Mouse (Mus musculus): Measurements from ENCODE around the gene Olfr1057. TPM values are rescaled to one million over a fixed set of nuclear protein-coding genes. Genes with fewer than 3 reads are reported as not detected.

Olfr1057 gene
- polyA plus RNA-seq (2012; rRNA removed; ENCODE audit: low replicate concordance) = not detected in 2 replicates

DNA sequence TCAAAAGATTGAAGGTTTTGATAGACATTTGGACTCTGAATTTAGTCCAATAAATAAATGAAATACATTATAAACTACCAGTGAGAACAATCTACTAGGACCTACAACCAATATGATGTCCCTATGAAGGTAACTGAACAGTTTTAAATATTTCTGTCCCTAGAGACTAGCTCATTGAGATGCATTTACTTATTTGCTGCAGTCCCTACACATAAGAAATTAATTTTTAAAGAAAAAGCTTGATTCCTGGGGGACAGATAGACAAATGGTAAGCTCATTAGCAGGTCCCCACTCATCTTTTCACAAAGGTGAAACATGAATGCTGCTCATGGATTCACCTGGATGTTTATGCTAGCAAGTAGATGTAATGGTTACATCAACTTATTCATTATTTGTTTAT is at the start of gene Olfr1057:
Gene Olfr1057 (minus strand): TSS at position 101 of the 400 bp plus-strand sequence.

DNA sequence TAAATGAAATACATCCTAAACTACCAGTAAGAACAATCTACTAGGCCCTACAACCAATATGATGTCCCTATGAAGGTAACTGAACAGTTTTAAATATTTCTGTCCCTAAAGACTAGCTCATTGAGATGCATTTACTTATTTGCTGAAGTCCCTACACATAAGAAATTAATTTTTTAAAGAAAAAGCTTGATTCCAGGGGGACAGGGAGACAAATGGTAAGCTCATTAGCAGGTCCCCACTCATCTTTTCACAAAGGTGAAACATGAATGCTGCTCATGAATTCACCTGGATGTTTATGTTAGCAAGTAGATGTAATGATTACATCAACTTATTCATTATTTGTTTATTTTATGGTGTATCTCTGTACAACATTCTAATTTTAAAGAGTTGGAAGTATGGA is 48.5 kb upstream of the Olfr1057 start, which contains the start of gene Olfr1062:
Gene Olfr1062 (minus strand): TSS at position 101 of the 400 bp plus-strand sequence.

DNA sequence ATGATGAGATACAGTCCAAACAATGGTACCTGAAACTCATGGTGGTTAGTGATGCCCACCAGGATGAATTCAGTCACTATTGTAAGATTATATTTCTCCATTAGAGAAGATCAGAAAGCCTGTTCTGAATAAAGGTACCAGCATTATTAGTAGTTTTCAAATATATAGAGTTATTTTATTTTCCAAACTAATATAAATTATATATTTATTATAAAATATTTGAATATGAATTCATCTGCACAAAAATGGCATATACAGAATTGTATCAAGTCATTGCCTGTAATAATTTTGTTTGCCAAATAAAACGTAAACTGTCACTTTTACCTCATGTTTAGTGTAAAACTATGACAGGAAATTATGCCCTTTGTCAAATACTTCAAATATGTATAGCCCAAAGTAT is 35.8 kb upstream of the Olfr1057 start, which contains the start of gene Olfr1061:
Gene Olfr1061 (minus strand): TSS at position 101 of the 400 bp plus-strand sequence.

DNA sequence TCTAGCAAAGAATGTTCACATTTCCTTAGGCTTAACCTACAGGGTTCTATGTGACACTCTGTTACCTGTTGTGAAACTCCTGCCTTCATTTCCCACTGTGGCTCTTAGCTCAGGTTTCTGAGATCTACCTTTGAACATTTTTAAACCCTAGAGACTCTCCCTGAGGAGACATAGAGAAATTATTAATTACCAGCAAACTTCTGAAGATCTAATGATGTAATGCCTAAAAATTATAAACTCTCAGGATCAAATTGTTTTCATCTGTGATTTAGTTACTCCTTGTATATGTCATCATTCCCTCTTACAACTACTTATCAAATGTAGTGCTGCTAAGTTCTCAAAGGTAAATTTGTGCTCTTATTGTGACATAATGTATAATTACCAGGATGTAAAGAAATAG is 10.3 kb upstream of the Olfr1057 start, which contains the start of gene Olfr1058:
Gene Olfr1058 (minus strand): TSS at position 101 of the 400 bp plus-strand sequence.

DNA sequence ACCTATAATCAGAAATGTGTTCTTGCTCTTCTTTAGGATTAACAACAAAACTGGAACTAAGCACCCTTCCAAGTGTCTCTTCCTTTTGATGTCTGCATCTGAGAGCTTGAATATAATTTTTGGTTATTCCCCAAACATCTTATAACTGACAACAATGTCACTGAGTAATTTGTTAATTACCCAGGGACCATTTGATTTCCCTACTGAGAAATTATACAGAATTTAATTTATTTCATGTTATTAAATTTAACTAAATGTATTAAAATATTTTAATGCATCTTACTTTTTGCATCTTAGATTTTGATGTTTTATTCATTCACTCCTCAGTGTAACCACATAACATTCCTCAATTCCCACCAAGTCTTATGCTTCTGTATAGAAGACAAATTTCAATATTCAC is 15.8 kb downstream of the Olfr1057 start, which contains the start of gene Olfr1056:
Gene Olfr1056 (minus strand): TSS at position 101 of the 400 bp plus-strand sequence.

DNA sequence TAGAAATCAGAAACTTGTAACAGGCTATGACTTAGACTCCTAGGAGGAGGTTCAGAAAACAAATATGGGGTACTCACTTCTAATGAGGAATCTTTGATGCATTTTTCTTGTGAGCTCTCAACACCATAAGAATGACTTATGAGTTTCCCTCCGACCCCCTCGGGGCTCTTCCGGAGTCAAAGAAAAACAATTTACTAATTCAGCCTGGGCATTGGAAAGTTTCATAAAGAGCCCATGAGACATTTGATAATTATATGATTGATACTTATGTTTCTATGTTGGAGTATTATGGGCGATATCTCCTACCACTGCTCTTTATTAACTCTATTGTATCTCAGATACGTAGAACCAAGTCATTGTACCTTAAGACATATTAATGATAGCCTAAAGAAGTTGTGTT is 28.0 kb downstream of the Olfr1057 start, which contains the start of gene Olfr1055:
Gene Olfr1055 (minus strand): TSS at position 101 of the 400 bp plus-strand sequence.

DNA sequence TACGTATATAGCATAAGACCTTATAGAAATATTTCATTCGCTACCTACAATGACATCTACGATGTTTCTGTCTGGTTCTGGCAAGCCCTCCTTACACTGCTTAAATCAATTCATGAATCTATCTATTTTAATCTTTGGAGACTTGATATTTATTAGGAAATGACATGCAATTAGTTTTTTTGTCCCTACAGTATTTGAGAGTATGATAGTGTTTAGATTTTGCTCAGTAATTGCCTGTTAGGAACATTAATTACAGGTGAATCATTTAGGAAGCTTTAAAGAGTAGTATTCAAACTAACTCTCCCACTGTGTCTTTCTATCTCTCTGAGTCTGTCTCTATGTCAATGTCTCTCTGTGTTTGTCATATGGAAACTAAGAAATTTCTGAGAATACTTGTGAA is 42.9 kb downstream of the Olfr1057 start, which contains the start of gene Olfr1054:
Gene Olfr1054 (minus strand): TSS at position 101 of the 400 bp plus-strand sequence.

Other genes starting within 250 kb of the Olfr1057 start
- not detected in 2 replicates for gene Olfr1039, start 242.5 kb downstream of the Olfr1057 start, polyA plus RNA-seq (2012; rRNA removed; ENCODE audit: low replicate concordance)
- gene Olfr1040, start 231.7 kb downstream of the Olfr1057 start, polyA plus RNA-seq (2012; rRNA removed; ENCODE audit: low replicate concordance) = not detected in 2 replicates
- not detected in 2 replicates for gene Olfr1042, start 216.6 kb downstream of the Olfr1057 start, polyA plus RNA-seq (2012; rRNA removed; ENCODE audit: low replicate concordance)
- gene Olfr1043, start 210.9 kb downstream of the Olfr1057 start, polyA plus RNA-seq (2012; rRNA removed; ENCODE audit: low replicate concordance) = not detected in 2 replicates
- not detected in 2 replicates for gene Olfr1044, start 200.6 kb downstream of the Olfr1057 start, polyA plus RNA-seq (2012; rRNA removed; ENCODE audit: low replicate concordance)
- not detected in 2 replicates for gene Olfr52, start 192.7 kb downstream of the Olfr1057 start, polyA plus RNA-seq (2012; rRNA removed; ENCODE audit: low replicate concordance)
- gene Olfr1045, start 175.4 kb downstream of the Olfr1057 start, polyA plus RNA-seq (2012; rRNA removed; ENCODE audit: low replicate concordance) = not detected in 2 replicates
- gene Olfr1046, start 159.1 kb downstream of the Olfr1057 start, polyA plus RNA-seq (2012; rRNA removed; ENCODE audit: low replicate concordance) = not detected in 2 replicates
- gene Olfr1047, start 147.0 kb downstream of the Olfr1057 start, polyA plus RNA-seq (2012; rRNA removed; ENCODE audit: low replicate concordance) = not detected in 2 replicates
- not detected in 2 replicates for gene Olfr1048, start 138.1 kb downstream of the Olfr1057 start, polyA plus RNA-seq (2012; rRNA removed; ENCODE audit: low replicate concordance)
- gene Olfr1049, start 120.1 kb downstream of the Olfr1057 start, polyA plus RNA-seq (2012; rRNA removed; ENCODE audit: low replicate concordance) = not detected in 2 replicates
- not detected in 2 replicates for gene Olfr1051, start 99.3 kb downstream of the Olfr1057 start, polyA plus RNA-seq (2012; rRNA removed; ENCODE audit: low replicate concordance)
- not detected in 2 replicates for gene Olfr1052, start 85.9 kb downstream of the Olfr1057 start, polyA plus RNA-seq (2012; rRNA removed; ENCODE audit: low replicate concordance)
- gene Olfr1053, start 63.1 kb downstream of the Olfr1057 start, polyA plus RNA-seq (2012; rRNA removed; ENCODE audit: low replicate concordance) = not detected in 2 replicates
- gene Olfr1054, start 43.0 kb downstream of the Olfr1057 start, polyA plus RNA-seq (2012; rRNA removed; ENCODE audit: low replicate concordance) = not detected in 2 replicates
- gene Olfr1055, start 28.1 kb downstream of the Olfr1057 start, polyA plus RNA-seq (2012; rRNA removed; ENCODE audit: low replicate concordance) = not detected in 2 replicates
- gene Olfr1056, start 15.9 kb downstream of the Olfr1057 start, polyA plus RNA-seq (2012; rRNA removed; ENCODE audit: low replicate concordance) = not detected in 2 replicates
- not detected in 2 replicates for gene Olfr1058, start 10.2 kb upstream of the Olfr1057 start, polyA plus RNA-seq (2012; rRNA removed; ENCODE audit: low replicate concordance)
- gene Olfr1061, start 35.7 kb upstream of the Olfr1057 start, polyA plus RNA-seq (2012; rRNA removed; ENCODE audit: low replicate concordance) = not detected in 2 replicates
- gene Olfr1062, start 48.4 kb upstream of the Olfr1057 start, polyA plus RNA-seq (2012; rRNA removed; ENCODE audit: low replicate concordance) = not detected in 2 replicates
- gene Olfr1065, start 72.2 kb upstream of the Olfr1057 start, polyA plus RNA-seq (2012; rRNA removed; ENCODE audit: low replicate concordance) = not detected in 2 replicates
- gene Olfr1066, start 77.9 kb upstream of the Olfr1057 start, polyA plus RNA-seq (2012; rRNA removed; ENCODE audit: low replicate concordance) = not detected in 2 replicates
- gene Olfr228, start 109.0 kb upstream of the Olfr1057 start, polyA plus RNA-seq (2012; rRNA removed; ENCODE audit: low replicate concordance) = not detected in 2 replicates
- not detected in 2 replicates for gene Olfr1076, start 130.1 kb upstream of the Olfr1057 start, polyA plus RNA-seq (2012; rRNA removed; ENCODE audit: low replicate concordance)
- gene Olfr1079, start 164.1 kb upstream of the Olfr1057 start, polyA plus RNA-seq (2012; rRNA removed; ENCODE audit: low replicate concordance) = not detected in 2 replicates
- gene Olfr1080, start 179.8 kb upstream of the Olfr1057 start, polyA plus RNA-seq (2012; rRNA removed; ENCODE audit: low replicate concordance) = not detected in 2 replicates
- not detected in 2 replicates for gene Olfr1082, start 220.6 kb upstream of the Olfr1057 start, polyA plus RNA-seq (2012; rRNA removed; ENCODE audit: low replicate concordance)

All from subcutaneous adipose tissue, adult 2 months (tissue).